Mouse (Mus musculus): Measurements from ENCODE around the gene Arid4a. TPM values are rescaled to one million over a fixed set of nuclear protein-coding genes. Genes with fewer than 3 reads are reported as not detected.

Gene Arid4a
- polyA plus RNA-seq, 1 experiment from 2014 or later: 39.1 TPM

DNA sequence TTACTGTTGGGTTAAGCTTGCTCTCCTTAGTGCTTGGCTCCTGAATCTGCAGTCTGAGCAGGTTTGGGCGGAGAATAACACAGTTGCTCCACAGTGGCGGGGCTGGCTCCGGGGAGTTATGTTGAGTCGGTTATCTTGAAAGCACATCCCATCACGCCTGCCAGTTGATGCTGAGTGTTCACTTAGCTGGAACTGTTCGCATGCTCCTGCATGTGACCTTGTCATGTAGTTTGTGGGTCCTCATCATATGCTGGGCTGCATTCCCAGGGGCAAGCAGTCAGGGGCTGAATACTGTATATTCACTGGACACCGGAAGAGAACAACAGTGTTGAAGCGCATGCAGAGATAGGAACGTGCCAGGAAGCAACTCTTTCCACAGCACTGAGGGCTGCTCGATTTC, 97.3 kb downstream of the Arid4a start:
- ATAC-seq (ENCODE audit: low FRiP score): no peak
- no peak overlapping the region for H3K4me2 ChIP-seq (replicated peaks)
- no peak overlapping the region for H3K27ac ChIP-seq
- H3K9ac ChIP-seq: no peak overlapping the region
- no peak for DNase-seq (ENCODE audit: low spot score)
- no peaks in the 10 kb centered on the region for H3K9me3 ChIP-seq (ENCODE audit: control insufficient read depth, low read length)
- H3K27me3 ChIP-seq (ENCODE audit: control insufficient read depth, insufficient read depth, low read length): 0 out of 2 replicates have a peak, but pooled peaks cover 6% of the 10 kb centered on the region
- H3K4me3 ChIP-seq (replicated peaks; ENCODE audit: low read length): no peak overlapping the region
- H3K36me3 ChIP-seq (replicated peaks; ENCODE audit: control insufficient read depth, insufficient read depth): no peaks in the 10 kb centered on the region
- 90% methylated on average over 10 of the region's 10 CpGs for WGBS
- peaks cover 12% of the 10 kb centered on the region for H3K4me1 ChIP-seq (replicated peaks; ENCODE audit: control insufficient read depth, insufficient read depth, low read length)

DNA sequence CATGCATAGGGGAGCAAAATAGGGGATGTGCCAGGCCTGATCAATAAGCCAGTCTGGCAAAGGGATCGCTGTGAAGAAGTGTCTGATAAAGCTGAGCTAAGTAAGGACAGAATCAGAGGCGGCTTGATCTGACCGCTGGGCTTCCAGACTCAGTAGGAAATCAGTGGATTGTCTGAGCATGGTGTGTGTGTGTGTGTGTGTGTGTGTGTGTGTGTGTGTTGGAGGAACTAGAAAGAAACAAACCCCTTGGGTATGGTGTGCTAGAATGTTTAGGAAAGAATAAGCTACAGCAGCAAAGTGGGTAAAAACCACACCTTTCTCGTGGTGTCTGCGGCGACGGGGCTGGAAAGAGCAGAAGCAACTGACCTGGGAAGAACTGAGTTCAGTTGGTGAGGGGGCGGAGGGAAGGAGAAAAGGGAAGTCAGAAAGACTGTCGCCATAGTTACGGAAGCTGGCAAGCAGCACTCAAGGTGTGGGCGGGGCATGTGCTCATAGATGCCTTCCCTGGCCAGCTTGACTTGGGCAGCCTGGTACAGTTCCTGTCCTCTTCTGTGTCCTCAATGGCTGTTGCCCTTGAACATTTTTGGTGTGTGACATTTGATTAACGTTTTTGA, 98.0 kb downstream of the Arid4a start:
- Histone ChIP-seq H3K4me2 (replicated peaks) (peak overlapping the region; percentile 24), H3K4me3 (replicated peaks; ENCODE audit: low read length) (no peak overlapping the region), H3K4me1 (replicated peaks; ENCODE audit: control insufficient read depth, insufficient read depth, low read length) (peaks cover 12% of the 10 kb centered on the region), H3K9ac (no peak overlapping the region), H3K27ac (no peak overlapping the region), H3K9me3 (ENCODE audit: control insufficient read depth, low read length) (no peaks in the 10 kb centered on the region), H3K27me3 (ENCODE audit: control insufficient read depth, insufficient read depth, low read length) (0 out of 2 replicates have a peak, but pooled peaks cover 6% of the 10 kb centered on the region), H3K36me3 (replicated peaks; ENCODE audit: control insufficient read depth, insufficient read depth) (no peaks in the 10 kb centered on the region)
- DNase-seq (ENCODE audit: low spot score) (peak; percentile 53), ATAC-seq (ENCODE audit: low FRiP score) (peak; percentile 59; the same call in 1 of the 2 replicates)
- 27% methylated on average over 11 of the region's 12 CpGs for WGBS

DNA sequence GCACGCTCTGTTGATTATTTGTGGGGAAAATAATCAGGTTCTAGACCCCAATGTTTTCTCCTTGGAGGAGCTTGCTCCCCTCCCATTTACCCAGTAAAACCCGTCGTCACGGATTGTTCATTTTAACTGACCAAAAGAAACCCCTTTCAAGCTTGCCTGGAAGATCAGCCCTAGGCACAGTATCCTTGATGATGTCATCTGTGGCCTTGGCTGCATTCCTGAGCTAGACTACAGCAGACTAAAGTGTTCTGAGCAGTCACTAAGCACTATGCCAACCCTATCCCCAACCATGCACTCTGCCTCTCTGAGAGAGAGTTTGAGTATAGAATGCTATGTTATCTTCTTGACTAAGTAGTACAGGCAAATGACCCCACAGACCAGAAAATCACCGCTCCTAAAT, 100.6 kb downstream of the Arid4a start:
- Histone ChIP-seq H3K27ac (no peak overlapping the region), H3K4me1 (replicated peaks; ENCODE audit: control insufficient read depth, insufficient read depth, low read length) (peaks cover 10% of the 10 kb centered on the region), H3K9ac (no peak overlapping the region), H3K27me3 (ENCODE audit: control insufficient read depth, insufficient read depth, low read length) (0 out of 2 replicates have a peak, but pooled peaks cover 6% of the 10 kb centered on the region), H3K4me3 (replicated peaks; ENCODE audit: low read length) (no peak overlapping the region), H3K9me3 (ENCODE audit: control insufficient read depth, low read length) (no peaks in the 10 kb centered on the region), H3K4me2 (replicated peaks) (no peak overlapping the region), H3K36me3 (replicated peaks; ENCODE audit: control insufficient read depth, insufficient read depth) (no peaks in the 10 kb centered on the region)
- WGBS: 76% methylated on average over 5 of the region's 5 CpGs
- no peak for ATAC-seq (ENCODE audit: low FRiP score)
- DNase-seq (ENCODE audit: low spot score): no peak

DNA sequence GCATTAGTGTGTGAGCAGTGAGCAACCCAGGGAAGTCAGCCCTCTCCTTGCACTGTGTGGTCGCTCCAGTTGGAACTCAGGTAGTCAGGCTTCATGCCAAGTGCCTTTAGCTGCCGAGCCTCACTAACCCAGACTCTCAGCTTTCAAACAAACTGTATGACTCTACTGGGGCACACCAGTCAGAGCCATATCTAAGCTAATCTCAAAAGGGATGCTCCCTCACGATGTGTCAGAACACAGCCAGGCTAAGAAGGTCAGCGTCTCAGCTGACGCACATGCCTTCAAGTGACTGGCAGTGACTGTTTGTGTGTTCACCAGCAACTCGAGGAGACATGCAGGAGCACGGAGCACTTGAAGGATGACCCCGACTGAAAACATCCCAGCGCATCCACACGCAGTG, 106.9 kb downstream of the Arid4a start:
- DNase-seq (ENCODE audit: low spot score): no peak
- no peak overlapping the region for H3K27ac ChIP-seq
- WGBS: 91% methylated on average over 10 of the region's 10 CpGs
- ATAC-seq (ENCODE audit: low FRiP score): no peak
- H3K4me1 ChIP-seq (replicated peaks; ENCODE audit: control insufficient read depth, insufficient read depth, low read length): no peaks in the 10 kb centered on the region
- no peak overlapping the region for H3K9ac ChIP-seq
- H3K4me2 ChIP-seq (replicated peaks): no peak overlapping the region
- no peak overlapping the region for H3K4me3 ChIP-seq (replicated peaks; ENCODE audit: low read length)
- no peaks in the 10 kb centered on the region for H3K27me3 ChIP-seq (ENCODE audit: control insufficient read depth, insufficient read depth, low read length)
- peaks cover 48% of the 10 kb centered on the region for H3K36me3 ChIP-seq (replicated peaks; ENCODE audit: control insufficient read depth, insufficient read depth)
- no peaks in the 10 kb centered on the region for H3K9me3 ChIP-seq (ENCODE audit: control insufficient read depth, low read length)

DNA sequence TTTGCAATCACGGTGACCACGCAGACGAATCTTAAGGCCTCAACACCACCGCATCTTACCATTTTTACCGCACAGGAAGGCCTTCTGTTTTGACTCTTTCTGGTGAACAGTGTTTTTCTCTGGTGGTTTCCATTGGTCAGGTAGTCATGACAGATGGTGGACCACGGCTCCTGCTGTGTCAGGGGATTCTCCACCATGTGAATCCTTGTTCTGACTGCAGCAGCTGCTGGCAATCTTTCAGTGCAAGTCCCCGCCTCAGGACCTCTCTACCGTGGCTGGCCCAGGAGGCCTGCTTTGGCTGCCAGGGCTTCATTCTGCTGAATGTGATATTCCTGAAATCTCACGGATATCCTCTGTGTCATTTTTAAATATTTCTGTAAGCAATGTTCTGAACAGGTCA, 107.5 kb downstream of the Arid4a start:
- no peak for ATAC-seq (ENCODE audit: low FRiP score)
- no peaks in the 10 kb centered on the region for H3K27me3 ChIP-seq (ENCODE audit: control insufficient read depth, insufficient read depth, low read length)
- H3K4me2 ChIP-seq (replicated peaks): no peak overlapping the region
- DNase-seq (ENCODE audit: low spot score): no peak
- H3K4me1 ChIP-seq (replicated peaks; ENCODE audit: control insufficient read depth, insufficient read depth, low read length): no peaks in the 10 kb centered on the region
- H3K9me3 ChIP-seq (ENCODE audit: control insufficient read depth, low read length): no peaks in the 10 kb centered on the region
- H3K36me3 ChIP-seq (replicated peaks; ENCODE audit: control insufficient read depth, insufficient read depth): peaks cover 48% of the 10 kb centered on the region
- no peak overlapping the region for H3K4me3 ChIP-seq (replicated peaks; ENCODE audit: low read length)
- WGBS: 84% methylated on average over 9 of the region's 9 CpGs
- no peak overlapping the region for H3K27ac ChIP-seq
- H3K9ac ChIP-seq: no peak overlapping the region

DNA sequence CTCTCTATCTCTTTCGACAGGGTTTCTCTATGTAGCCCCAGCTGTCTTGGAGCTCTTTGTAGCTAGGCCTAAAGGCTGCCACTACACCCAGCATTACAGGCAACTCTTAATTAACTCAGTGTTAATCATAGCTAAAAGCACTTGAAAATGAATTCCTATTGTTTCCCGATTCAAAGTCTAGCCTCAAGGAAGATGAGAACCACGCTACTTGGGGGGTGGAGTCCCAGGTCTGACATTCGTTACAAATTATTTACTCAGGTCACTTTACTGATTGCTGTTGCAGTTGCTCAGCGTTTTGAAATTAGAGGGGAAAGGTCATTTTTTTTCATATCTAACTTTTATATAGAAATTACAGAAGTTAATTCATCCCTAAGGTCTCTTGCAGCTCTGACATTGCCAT, 119.8 kb downstream of the Arid4a start:
- H3K4me1 ChIP-seq (replicated peaks; ENCODE audit: control insufficient read depth, insufficient read depth, low read length): peaks cover 22% of the 10 kb centered on the region
- peaks cover 31% of the 10 kb centered on the region for H3K36me3 ChIP-seq (replicated peaks; ENCODE audit: control insufficient read depth, insufficient read depth)
- DNase-seq (ENCODE audit: low spot score) (no peak), ATAC-seq (ENCODE audit: low FRiP score) (no peak)
- H3K9me3 ChIP-seq (ENCODE audit: control insufficient read depth, low read length): no peaks in the 10 kb centered on the region
- peak overlapping the region; percentile 92 for H3K9ac ChIP-seq
- H3K4me3 ChIP-seq (replicated peaks; ENCODE audit: low read length): peak overlapping the region; percentile 86
- H3K27me3 ChIP-seq (ENCODE audit: control insufficient read depth, insufficient read depth, low read length): no peaks in the 10 kb centered on the region
- H3K27ac ChIP-seq: no peak overlapping the region
- H3K4me2 ChIP-seq (replicated peaks): peak overlapping the region; percentile 89
- WGBS: 40% methylated on average over 5 of the region's 5 CpGs

DNA sequence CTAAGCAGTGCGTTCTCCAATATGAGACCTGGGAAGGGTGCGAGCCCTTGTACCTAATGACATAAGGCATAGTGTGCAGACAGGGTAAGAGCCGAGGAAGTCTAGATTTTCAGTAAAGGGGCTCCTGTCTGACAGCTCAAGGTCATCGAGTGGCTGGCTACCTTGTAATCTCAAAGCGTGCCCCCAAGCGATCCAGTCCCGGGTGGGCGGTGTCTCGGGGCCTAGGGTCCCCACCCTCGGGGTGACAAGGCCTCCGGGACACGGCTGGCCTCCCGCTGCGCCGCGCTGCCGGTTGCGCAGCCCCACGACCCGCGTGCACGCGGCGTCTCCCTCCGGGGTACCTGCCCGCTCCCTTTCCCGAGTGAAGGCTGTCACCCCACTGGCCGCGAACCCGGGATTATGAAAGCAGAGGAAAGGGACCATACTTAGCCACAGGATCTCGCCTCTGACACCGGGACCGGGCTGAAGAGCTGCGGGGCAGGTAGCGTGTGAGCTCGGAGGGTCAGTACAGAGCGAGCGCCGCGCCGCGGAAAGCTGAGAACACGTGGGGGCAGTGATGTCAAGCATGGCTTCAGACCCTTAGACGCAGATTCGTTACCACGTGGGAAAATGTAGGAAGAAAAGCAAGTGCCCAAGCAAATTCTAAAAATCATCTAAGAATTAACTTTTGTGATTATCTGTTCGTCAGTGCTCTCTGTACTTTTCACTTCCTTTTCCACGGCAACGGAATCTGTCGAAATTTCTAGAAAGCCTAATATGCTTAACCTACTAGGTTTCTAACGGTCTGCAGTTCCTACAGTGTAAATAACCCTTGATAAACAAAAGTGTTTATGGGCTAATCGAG, 120.6 kb downstream of the Arid4a start, which contains the start of the genes Timm9 and 2700049A03Rik:
Gene Timm9, minus strand, starts transcription at position 555 of the 844 bp plus-strand sequence.
Gene 2700049A03Rik, plus strand, starts transcription at position 719 of the 844 bp plus-strand sequence.
- H3K9me3 ChIP-seq (ENCODE audit: control insufficient read depth, low read length): no peaks in the 10 kb centered on the region
- under 1% methylated on average over 52 of the region's 52 CpGs for WGBS
- peak; percentile 94 for ATAC-seq (ENCODE audit: low FRiP score)
- H3K9ac ChIP-seq: peak within 1 kb of the TSS; percentile 92
- peaks cover 31% of the 10 kb centered on the region for H3K36me3 ChIP-seq (replicated peaks; ENCODE audit: control insufficient read depth, insufficient read depth)
- H3K4me2 ChIP-seq (replicated peaks): peak within 1 kb of the TSS; percentile 89
- H3K4me1 ChIP-seq (replicated peaks; ENCODE audit: control insufficient read depth, insufficient read depth, low read length): peaks cover 22% of the 10 kb centered on the region
- peak; percentile 85 for DNase-seq (ENCODE audit: low spot score)
- peak within 1 kb of the TSS; percentile 72 for H3K27ac ChIP-seq
- no peaks in the 10 kb centered on the region for H3K27me3 ChIP-seq (ENCODE audit: control insufficient read depth, insufficient read depth, low read length)
- H3K4me3 ChIP-seq (replicated peaks; ENCODE audit: low read length): peak within 1 kb of the TSS; percentile 86

DNA sequence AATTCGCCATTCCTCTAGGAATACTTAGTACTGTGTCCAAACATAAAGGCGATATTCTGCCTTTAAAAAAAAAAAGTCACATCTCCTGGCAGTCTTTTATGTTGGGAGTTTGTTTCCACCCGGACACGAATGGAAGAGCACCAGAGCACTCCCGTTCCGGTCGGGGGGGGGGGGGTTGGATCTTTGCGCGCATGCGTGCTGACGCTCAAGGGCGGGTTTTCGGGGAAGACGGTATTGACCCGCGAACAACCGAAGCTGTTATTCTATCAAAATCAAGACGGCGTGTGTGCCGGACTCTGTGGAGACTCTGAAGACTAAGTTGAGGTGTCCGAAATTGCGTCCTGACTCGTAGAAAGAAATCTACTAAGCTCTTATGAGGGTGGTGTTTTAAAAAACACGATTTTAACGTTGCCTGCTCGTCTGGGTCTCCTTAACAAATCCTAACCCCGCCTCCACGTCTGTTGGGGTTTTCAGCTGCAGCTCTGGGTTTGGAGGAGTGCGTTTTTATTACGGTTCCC, 121.2 kb downstream of the Arid4a start:
- Histone ChIP-seq H3K4me2 (replicated peaks) (peak overlapping the region; percentile 89), H3K9ac (peak overlapping the region; percentile 92), H3K4me1 (replicated peaks; ENCODE audit: control insufficient read depth, insufficient read depth, low read length) (peaks cover 22% of the 10 kb centered on the region), H3K36me3 (replicated peaks; ENCODE audit: control insufficient read depth, insufficient read depth) (peaks cover 33% of the 10 kb centered on the region), H3K4me3 (replicated peaks; ENCODE audit: low read length) (peak overlapping the region; percentile 86), H3K9me3 (ENCODE audit: control insufficient read depth, low read length) (no peaks in the 10 kb centered on the region), H3K27me3 (ENCODE audit: control insufficient read depth, insufficient read depth, low read length) (no peaks in the 10 kb centered on the region), H3K27ac (peak overlapping the region; percentile 72)
- WGBS: under 1% methylated on average over 30 of the region's 30 CpGs
- ATAC-seq (ENCODE audit: low FRiP score) (peak; percentile 89), DNase-seq (ENCODE audit: low spot score) (peak; percentile 95)

DNA sequence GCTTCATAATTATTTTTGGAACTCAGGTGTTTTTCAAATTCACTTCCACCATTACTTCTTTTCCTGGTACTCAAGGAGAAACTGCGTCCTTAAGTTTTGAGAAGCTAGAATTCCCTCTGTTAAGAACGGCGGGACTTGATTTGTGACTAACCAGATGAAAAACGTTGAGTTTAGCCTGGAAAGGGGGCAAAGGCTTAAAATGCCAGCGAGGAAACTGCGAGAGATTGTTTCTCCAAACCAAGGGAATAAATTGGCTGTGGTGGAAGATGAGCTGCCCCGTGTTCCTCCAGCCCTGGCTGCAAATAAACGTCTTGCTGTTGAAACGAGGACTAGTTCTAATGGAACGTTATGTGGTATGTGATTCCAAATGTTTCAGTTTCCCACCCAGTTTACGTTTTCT, 121.9 kb downstream of the Arid4a start:
- ATAC-seq (ENCODE audit: low FRiP score): no peak
- Histone ChIP-seq H3K4me2 (replicated peaks) (peak overlapping the region; percentile 89), H3K4me1 (replicated peaks; ENCODE audit: control insufficient read depth, insufficient read depth, low read length) (peaks cover 22% of the 10 kb centered on the region), H3K36me3 (replicated peaks; ENCODE audit: control insufficient read depth, insufficient read depth) (peaks cover 34% of the 10 kb centered on the region), H3K9me3 (ENCODE audit: control insufficient read depth, low read length) (no peaks in the 10 kb centered on the region), H3K27ac (no peak overlapping the region), H3K4me3 (replicated peaks; ENCODE audit: low read length) (peak overlapping the region; percentile 86), H3K27me3 (ENCODE audit: control insufficient read depth, insufficient read depth, low read length) (no peaks in the 10 kb centered on the region), H3K9ac (peak overlapping the region; percentile 92)
- no peak for DNase-seq (ENCODE audit: low spot score)
- 12% methylated on average over 11 of the region's 11 CpGs for WGBS

Data from hindbrain, embryonic 14.5 days (tissue).